Mouse (Mus musculus): ENCODE measurements at regions not wholly inside any gene's neighbourhood (a gene's known extent, or its start where the extent isn't known, plus 50 kb on each side); places are given as distances from the start of the nearest gene placed in this dataset.

- Histone ChIP-seq H3K27ac (ENCODE audit: control insufficient read depth, low read depth, low read length) (no peak overlapping the region), H3K9me3 (replicated peaks; ENCODE audit: insufficient read depth, low read length) (no peaks in the 10 kb centered on the region), H3K4me3 (ENCODE audit: control insufficient read depth in 1 of 2, insufficient read depth in 1 of 2, low read depth in 2 of 2, low read length in 2 of 2) (no peak overlapping the region), H3K27me3 (ENCODE audit: control insufficient read depth in 1 of 2, insufficient read depth in 2 of 2, low read length in 2 of 2) (no peaks in the 10 kb centered on the region), H3K36me3 (ENCODE audit: control insufficient read depth in 1 of 2, insufficient read depth in 2 of 2, low read length in 2 of 2) (no peaks in the 10 kb centered on the region), H3K4me1 (ENCODE audit: control insufficient read depth in 1 of 2, insufficient read depth in 2 of 2, low read length in 2 of 2) (no peaks in the 10 kb centered on the region), H3K9ac (ENCODE audit: control insufficient read depth, low read depth, low read length, poor library complexity, severe bottlenecking) (no peak overlapping the region), H3K79me2 (ENCODE audit: control insufficient read depth, insufficient read depth, low read length, poor library complexity) (no peaks in the 10 kb centered on the region)
- DNase-seq (ENCODE audit: low read depth, low spot score), result no peak
- no peak for TF ChIP-seq JUND (IDR thresholded peaks at IDR 0.05; ENCODE audit: low read depth, low read length)
- TF ChIP-seq SMC3 (IDR thresholded peaks at IDR 0.05; ENCODE audit: low read depth, low read length), result no peak
- no peak for TF ChIP-seq HCFC1 (IDR thresholded peaks at IDR 0.05; ENCODE audit: low read depth, low read length)
- no peak for TF ChIP-seq TCF12 (IDR thresholded peaks at IDR 0.05; ENCODE audit: low read depth, low read length)
- TF ChIP-seq POLR2AphosphoS2 (IDR thresholded peaks at IDR 0.05; ENCODE audit: low read length), result no peak
- no peak for TF ChIP-seq ZC3H11A (IDR thresholded peaks at IDR 0.05; ENCODE audit: low read depth, low read length)
- no peak for TF ChIP-seq GATA1 (IDR thresholded peaks at IDR 0.05; ENCODE audit: low read depth, low read length)
- no peak for TF ChIP-seq NRF1 (IDR thresholded peaks at IDR 0.05; ENCODE audit: insufficient read depth, low read depth, low read length, poor library complexity, severe bottlenecking)
- no peak for TF ChIP-seq MAZ (IDR thresholded peaks at IDR 0.05; ENCODE audit: low read depth, low read length)
- no peak for TF ChIP-seq MAFK (IDR thresholded peaks at IDR 0.05; ENCODE audit: borderline replicate concordance, low read depth, low read length)
- no peak for TF ChIP-seq SIN3A (IDR thresholded peaks at IDR 0.05; ENCODE audit: low read length)
- no peak for TF ChIP-seq MYC (IDR thresholded peaks at IDR 0.05; ENCODE audit: low read depth, low read length)
- TF ChIP-seq RAD21 (IDR thresholded peaks at IDR 0.05; ENCODE audit: low read depth, low read length), result no peak
- no peak for TF ChIP-seq KAT2A (conservative IDR thresholded peaks at IDR 0.05; ENCODE audit: low read depth, low read length)
Measured at GRCm38 (mm10) chr10:67482268-67482667, 53.0 kb upstream of the Egr2 start.

- Histone ChIP-seq H3K27ac (ENCODE audit: control insufficient read depth, low read depth, low read length) (no peak overlapping the region), H3K36me3 (ENCODE audit: control insufficient read depth in 1 of 2, insufficient read depth in 2 of 2, low read length in 2 of 2) (no peaks in the 10 kb centered on the region), H3K27me3 (ENCODE audit: control insufficient read depth in 1 of 2, insufficient read depth in 2 of 2, low read length in 2 of 2) (no peaks in the 10 kb centered on the region), H3K79me2 (ENCODE audit: control insufficient read depth, insufficient read depth, low read length, poor library complexity) (no peaks in the 10 kb centered on the region), H3K9ac (ENCODE audit: control insufficient read depth, low read depth, low read length, poor library complexity, severe bottlenecking) (no peak overlapping the region), H3K9me3 (replicated peaks; ENCODE audit: insufficient read depth, low read length) (no peaks in the 10 kb centered on the region), H3K4me1 (ENCODE audit: control insufficient read depth in 1 of 2, insufficient read depth in 2 of 2, low read length in 2 of 2) (no peaks in the 10 kb centered on the region), H3K4me3 (ENCODE audit: control insufficient read depth in 1 of 2, insufficient read depth in 1 of 2, low read depth in 2 of 2, low read length in 2 of 2) (no peak overlapping the region)
- DNase-seq (ENCODE audit: low read depth, low spot score), result no peak
- TF ChIP-seq USF2 (IDR thresholded peaks at IDR 0.05; ENCODE audit: borderline replicate concordance in 1 of 2, insufficient read depth in 1 of 2, low read depth in 1 of 2, low read length in 2 of 2), result no peak
- no peak for TF ChIP-seq CHD1 (IDR thresholded peaks at IDR 0.05; ENCODE audit: low read depth, low read length)
- TF ChIP-seq NELFE (IDR thresholded peaks at IDR 0.05; ENCODE audit: low read depth, low read length), result no peak
- no peak for TF ChIP-seq MYB (IDR thresholded peaks at IDR 0.05; ENCODE audit: low read depth, low read length)
- TF ChIP-seq ELF1 (IDR thresholded peaks at IDR 0.05; ENCODE audit: low read depth, low read length), result no peak
- no peak for TF ChIP-seq ZMIZ1 (IDR thresholded peaks at IDR 0.05; ENCODE audit: low read depth, low read length)
- no peak for TF ChIP-seq POLR2A (IDR thresholded peaks at IDR 0.05; ENCODE audit: control insufficient read depth in 1 of 2, insufficient read depth in 1 of 2, low read depth in 1 of 2, low read length in 2 of 2, poor library complexity in 1 of 2)
- TF ChIP-seq KAT2A (conservative IDR thresholded peaks at IDR 0.05; ENCODE audit: low read depth, low read length), result no peak
- TF ChIP-seq USF1 (IDR thresholded peaks at IDR 0.05; ENCODE audit: low read depth, low read length), result no peak
- TF ChIP-seq ZKSCAN1 (IDR thresholded peaks at IDR 0.05; ENCODE audit: low read depth, low read length), result no peak
- TF ChIP-seq GATA1 (IDR thresholded peaks at IDR 0.05; ENCODE audit: low read depth, low read length), result no peak
- no peak for TF ChIP-seq CTCF (IDR thresholded peaks at IDR 0.05 in 2 of 3, conservative IDR thresholded peaks at IDR 0.05 in 1 of 3; ENCODE audit: control insufficient read depth in 1 of 3, insufficient read depth in 1 of 3, low read depth in 2 of 3, low read length in 3 of 3, poor library complexity in 1 of 3, severe bottlenecking in 1 of 3)
- TF ChIP-seq TAL1 (IDR thresholded peaks at IDR 0.05; ENCODE audit: low read length), result no peak
- no peak for TF ChIP-seq MAX (IDR thresholded peaks at IDR 0.05; ENCODE audit: low read length)
- TF ChIP-seq ETS1 (IDR thresholded peaks at IDR 0.05; ENCODE audit: low read depth, low read length), result no peak
- TF ChIP-seq POLR2AphosphoS5 (IDR thresholded peaks at IDR 0.05; ENCODE audit: borderline replicate concordance, low read depth, low read length), result no peak
Measured at GRCm38 (mm10) chr10:67483371-67483770, 51.9 kb upstream of the Egr2 start.
